Mouse (Mus musculus) induced T-regulatory cell, adult 2 months (primary cell): ENCODE data around the gene Unk.
"Not testable (repeated sequence)": the region's sequence is repeated elsewhere in the genome, so short reads cannot be mapped to it uniquely, and the experiment has no call there.

Experiments
- DNase-seq: peaks from one replicate; pipeline ENCODE4 v3.0.0-alpha.2; 2012; ENCODE audit warnings: low read depth

Unk gene

DNA sequence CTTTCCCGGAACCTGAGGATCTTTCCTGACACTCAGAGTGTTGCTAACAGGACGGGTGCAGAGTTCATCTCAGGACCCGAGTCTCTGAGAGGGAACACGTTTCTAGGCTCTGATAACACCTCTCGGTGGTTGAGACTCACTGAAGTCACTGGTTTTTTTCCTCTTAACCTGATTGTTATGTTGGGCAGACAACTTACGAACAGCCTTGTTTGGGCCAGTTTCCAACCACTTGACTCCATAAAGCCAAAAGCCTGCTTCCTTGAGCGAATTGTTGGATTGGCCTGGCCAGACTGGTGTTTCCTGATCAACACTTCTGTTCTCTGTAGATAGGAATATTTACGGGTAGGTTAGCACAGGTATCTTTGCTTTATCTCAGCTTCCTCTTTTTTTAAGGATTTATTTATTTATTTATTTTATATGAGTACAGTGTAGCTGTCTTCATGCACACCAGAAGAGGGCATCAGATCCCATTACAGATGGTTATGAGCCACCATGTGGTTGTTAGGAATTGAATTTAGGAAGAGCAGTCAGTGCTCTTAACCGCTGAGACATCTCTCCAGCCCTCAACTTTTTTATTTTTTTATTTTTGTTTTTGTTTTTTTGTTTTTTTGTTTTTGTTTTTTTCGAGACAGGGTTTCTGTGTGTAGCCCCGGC, 58.7 kb downstream of the Unk start:
- peak; percentile 23 for DNase-seq

DNA sequence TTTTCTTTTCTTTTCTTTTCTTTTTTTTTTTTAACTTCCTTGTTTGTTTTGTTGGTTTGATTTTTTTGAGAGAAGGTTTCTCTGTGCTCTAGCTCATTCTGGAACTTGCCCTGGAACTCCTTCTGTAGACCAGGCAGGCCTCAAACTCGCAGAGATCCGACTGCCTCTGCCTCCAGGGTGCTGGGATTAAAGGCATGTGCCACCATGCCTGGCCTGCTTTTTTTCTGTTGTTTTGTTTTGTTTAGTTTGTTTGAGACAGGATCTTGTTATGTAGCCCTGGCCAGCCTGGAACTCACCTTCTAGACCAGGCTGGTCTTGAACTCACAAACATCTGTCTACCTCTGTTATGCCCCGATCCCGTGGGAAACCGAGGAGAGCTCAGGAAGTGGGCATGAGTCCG, 59.4 kb downstream of the Unk start:
- no peak for DNase-seq

DNA sequence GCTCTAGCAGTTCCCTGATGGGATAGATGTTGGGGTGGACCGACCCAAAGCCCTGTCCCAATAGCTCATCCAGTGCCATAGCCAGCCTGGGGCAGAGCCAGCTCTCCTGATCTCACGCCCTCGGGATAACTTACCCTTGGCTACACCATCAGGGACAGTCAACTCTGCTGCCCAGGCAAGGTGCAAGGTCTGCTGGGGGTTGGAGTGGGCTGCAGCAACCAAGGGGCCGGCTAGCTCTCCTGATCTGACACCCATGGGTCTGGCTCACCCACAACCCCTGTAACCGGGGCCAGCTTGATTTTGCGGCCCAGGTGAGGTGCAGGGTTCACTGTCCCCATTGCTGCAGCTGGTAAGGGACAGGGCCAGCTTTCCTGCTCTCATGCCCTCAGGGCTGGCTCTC, 61.5 kb downstream of the Unk start:
- no peak for DNase-seq

DNA sequence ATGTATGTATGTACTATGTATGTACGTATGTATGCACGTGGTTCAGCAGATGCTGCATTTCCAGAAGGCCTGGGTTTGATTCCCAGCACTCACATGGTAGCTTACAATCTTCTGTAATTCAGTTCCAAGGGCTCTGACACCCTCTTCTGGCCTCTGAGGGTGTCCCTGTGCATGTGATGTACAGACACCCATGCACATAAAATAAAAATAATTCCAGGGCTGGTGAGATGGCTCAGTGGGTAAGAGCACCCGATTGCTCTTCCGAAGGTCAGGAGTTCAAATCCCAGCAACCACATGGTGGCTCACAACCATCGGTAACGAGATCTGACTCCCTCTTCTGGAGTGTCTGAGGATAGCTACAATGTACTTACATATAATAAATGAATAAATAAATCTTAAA, 62.8 kb downstream of the Unk start:
- DNase-seq = not testable (repeated sequence)

DNA sequence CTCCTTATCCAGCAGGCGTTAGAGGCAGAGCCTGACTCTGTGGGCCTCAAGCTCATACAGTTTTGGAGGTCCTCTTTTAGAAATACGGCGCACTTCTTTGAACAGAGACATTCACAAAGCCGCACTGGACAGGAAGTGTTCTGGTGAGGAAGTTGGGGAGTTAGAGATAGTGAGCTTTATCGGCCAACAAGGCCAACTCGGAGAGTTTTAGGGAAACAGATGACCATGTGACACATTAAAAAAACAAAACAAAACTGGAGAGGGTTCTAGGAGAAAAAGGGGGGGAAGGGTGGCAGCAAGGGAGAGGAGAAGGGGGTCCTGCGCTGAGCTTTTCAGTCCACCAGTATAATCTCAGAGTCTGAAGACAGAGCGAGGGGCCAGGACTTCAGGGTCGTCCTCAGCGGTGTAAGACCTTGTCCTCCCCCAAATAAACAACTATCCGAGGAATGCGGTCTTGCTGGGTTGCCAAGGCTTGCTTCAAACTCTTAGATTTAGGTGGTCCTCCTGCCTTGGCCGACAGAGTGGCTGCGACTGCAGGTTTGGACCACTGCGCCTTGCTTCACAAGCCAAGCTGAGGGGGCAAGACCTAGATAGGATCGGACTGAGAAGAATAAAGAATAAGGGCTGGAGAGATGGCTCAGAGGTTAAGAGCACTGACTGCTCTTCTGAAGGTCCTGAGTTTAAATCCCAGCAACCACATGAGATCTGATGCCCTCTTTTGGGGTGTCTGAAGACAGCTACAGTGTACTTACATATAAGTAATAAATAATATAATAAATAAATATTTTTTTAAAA, 63.8 kb downstream of the Unk start:
- no peak for DNase-seq

DNA sequence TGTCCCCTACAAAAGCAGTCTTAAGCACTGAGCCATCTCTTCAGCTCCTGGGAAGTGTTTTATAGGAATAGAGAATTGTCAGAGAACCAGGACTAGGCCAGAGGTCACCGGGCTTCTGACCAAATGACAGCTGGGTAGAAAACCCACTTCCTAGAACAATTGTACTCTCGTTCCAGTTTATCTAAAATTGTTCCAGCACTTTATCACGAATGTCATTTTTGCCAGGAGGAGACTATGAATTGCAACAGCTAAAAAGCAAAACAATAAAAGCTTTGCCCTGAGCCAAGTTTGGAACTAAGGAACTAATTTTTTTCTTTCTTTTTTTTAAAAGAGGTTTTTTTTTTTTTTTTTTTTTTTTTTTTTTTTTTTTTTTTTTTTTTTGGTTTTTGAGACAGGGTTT, 65.5 kb downstream of the Unk start:
- DNase-seq = no peak

DNA sequence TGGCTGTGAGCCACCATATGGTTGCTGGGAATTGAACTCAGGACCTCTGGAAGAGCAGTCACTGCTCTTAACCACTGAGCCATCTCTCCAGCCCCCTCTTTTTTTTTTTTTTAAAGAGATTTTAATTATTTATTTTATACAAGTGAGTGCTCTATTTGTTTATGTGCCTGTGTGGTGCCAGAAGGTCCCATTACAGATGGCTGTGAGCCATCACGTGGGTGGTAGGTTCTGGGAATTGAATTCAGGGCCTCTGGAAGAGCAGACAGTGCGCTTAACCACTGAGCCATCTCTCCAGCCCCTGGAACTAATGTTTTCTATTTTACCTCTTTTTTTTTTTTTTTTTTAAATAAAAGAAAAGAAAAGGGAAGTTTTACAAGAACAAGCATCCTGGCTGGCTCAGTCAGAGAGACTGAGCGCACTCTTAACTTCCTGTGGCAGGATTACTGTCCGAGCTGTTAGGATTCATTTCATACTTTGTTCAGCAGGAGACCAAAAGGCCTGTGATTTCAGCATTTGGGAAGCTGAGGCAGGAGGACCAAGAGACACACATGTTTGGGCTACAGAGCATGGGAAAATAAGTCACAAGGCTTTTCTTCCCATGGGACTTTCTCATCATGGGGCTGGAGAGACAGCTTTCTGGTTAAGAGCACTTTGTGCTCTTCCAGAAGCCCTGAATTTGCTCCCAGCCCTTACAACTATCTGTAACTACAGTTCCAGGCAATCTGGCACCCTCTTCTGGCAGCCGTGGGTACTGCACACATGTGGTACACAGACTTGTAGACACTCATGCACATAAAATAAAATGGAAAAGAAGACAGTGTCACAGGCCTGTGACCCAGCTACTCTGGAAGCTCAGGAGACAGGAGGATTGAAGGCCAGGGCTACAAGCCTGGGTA, 66.3 kb downstream of the Unk start:
- peak; percentile 77 for DNase-seq

DNA sequence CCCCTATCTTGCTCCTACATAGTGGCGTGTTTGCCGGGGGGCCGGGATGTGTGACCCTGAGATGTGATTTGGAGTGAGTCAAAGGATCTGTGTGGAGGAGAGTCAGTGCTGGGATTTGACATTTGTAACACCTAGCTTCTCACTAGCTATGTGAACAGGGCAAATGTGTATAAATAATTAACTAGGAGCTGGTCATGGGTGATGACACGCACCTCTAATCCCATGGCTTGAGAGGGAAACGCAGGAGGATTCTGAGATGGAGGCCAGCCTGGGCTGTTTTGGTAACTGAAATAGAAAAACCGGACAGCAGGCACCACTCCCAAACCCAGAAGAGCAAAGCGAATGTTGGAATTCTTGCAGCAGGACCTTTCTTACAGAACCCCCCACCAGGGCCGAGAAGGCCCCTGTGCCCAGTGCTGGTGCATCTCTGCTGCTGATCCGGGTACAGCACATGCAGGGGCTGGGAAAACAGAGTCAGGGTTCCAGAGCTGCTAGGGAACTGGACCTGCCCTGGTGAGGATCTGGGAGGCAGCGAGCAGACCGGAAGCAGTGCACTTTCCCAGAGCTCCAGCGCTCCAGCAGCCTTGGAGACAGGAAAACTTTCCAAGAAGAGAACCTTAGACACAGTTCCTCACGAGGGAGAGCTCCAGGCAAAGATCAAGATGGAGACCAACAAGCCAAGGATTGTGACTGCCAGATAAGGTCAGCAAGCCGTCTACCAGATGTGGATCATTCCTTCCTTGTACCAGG, 68.8 kb downstream of the Unk start:
- no peak for DNase-seq

DNA sequence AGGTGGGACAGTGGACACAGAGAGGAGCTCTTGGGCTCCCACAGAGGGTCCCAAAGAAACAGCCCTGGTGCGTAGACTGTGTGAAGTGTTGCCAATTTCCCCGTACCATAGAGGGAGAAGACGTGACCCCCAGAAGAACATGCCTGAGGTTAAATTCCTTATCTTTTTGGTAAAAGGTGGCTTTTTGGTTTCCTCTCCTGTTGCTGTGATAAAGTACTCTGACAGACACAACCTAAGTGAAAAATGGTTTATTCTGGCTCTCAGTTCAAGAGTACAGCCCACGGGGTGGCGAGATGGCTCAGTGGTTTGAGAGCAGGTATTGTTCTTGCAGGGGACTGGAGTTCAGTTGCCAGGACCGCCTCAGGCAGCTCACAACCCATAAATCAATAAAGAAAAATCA, 69.3 kb downstream of the Unk start:
- DNase-seq = no peak

DNA sequence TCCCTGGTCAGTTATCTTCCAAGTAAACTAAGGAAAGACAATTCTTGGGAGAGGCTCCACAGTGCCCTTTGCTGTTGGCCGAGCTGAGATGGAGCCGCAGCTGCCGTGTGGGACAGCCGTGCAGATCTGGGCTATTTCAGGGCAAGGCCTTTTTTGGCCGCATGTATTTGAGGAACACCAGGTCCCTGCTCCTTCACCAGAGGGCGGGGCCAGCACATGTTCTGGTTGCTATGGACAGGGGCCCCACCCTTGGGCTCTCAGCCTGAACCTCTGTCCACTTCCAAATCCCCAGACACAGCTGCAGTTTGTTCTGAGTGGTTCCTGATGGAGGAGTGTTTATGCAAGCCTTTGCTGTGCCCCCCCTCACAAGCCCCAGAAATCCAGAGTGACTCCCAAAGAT, 70.3 kb downstream of the Unk start:
- no peak for DNase-seq

DNA sequence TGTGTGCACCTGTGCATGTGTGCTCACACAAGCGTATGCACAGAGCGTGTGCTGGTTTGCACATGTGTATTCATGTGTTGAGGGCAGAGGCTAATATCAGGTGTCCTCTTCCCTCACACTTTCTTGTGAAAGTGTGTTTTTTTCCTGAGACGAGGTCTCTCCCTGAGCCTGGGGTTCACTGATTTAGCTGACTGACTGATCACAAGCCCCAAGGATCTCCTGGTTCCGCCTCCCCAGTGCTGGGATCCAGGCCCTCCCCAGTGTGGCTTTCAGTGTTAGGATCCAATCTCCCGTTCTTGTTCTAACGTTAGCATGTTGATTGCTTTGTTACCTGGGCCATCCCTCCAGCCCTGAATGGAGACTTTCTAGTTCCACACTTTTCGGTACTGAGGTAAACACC, 70.7 kb downstream of the Unk start:
- DNase-seq = no peak

DNA sequence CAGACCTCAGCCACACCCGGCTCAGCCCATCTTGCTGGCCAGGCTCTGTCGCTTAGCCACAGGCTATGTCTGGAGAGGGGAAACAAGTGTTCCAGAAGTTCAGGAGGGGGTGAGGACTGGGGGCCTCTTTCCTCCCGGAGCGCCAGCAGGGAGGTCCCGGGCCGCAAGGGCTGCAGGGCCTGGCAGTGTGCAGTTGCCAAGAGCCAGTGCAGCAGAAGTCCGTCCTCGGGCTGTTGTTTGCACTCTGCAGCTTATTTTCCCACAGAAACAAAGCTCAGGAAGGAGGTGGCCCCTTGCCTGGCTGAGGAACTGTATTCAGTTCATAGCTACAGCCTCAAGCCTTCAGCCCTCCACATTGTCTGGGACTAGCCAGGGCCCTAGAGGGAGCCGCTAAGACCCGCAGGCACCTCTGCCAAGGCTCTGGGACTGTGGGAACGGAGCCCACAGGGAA, 71.8 kb downstream of the Unk start:
- no peak for DNase-seq

DNA sequence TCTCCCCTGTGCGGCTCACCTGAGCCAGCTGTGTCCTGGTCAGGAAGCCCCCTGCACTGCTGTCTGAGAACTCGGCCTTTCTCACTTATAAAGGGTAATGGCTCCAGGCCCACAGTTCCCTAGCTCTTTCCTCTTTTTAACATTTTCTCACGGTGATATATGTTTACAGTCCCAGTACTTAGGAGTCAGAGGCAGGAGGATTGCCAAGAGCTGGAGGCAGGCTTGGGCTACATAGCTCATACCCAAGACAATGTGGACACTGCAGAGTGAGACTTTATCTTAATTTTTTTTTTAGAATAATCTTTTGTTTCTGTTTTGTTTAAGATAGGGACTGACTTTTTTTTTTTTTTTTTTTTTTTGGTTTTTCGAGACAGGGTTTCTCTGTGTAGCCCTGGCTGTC, 72.3 kb downstream of the Unk start:
- no peak for DNase-seq

DNA sequence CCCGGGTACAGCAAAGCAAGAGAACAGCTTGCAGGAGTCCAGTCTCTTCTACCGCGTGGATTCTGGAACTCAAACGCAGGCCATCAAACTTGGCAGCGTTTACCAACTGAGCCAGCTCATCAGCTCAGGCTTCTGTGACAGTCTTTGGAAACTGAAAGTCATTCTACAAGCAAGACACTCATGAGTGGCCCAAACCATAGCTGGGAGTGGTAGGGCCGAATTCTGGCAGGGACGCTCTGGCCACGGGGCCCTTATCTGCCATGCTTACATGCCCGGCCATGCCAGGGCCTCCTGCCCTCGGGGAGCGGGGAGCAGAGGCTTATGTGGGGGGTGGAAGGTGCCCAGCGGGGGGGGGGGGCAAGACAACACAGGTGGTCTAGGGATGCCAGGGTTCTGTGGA, 73.5 kb downstream of the Unk start:
- DNase-seq = no peak

DNA sequence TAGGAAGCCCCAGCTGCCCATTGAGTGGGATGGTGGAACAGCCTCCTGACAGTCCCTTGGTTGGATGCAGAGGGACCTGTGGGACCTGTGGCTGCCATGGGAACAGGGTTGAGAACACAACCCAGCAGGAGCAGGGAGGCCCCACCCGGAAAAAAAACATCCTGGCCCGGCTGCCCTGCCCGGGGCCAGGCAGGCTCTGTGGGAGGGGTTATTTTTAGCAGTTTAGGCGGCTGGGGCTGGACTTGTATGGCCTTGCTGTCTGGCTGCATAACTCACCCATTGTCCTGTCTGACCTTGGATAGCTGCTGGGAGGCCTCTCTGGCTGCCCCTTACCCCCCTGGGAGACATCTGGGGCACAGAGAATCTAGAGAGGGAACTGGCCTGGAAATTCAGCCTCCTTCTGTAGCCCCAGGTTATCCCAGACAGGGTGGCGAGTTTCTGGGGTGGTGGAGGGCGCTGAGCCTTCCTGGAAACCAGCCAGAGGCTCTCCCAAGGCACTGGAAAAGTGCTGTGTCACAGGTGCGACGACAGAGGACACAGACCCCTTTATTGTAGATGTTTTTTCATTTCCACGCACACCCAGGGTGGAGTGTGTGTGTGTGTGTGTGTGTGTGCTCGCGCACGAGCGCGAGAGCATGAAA, 74.0 kb downstream of the Unk start:
- DNase-seq = peak; percentile 38

DNA sequence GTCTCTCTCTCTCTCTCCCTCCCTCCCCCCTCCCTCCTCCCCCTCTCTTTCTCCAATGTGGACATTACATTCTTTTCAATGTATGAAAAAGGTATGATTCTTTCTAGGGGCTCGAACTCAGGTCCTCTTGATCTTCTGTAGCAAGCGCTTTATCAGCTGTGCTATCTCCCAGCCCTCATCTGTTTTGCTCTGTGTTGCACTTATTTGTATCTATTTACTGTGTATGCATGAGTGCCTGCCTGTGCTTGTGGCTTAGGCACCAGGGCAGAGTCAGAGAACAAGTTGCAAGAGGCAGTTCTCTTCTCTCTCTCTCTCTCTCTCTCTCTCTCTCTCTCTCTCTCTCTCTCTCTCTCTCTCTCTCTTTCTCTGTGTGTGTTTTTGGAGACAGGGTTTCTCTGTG, 74.9 kb downstream of the Unk start:
- DNase-seq = peak; percentile 33

DNA sequence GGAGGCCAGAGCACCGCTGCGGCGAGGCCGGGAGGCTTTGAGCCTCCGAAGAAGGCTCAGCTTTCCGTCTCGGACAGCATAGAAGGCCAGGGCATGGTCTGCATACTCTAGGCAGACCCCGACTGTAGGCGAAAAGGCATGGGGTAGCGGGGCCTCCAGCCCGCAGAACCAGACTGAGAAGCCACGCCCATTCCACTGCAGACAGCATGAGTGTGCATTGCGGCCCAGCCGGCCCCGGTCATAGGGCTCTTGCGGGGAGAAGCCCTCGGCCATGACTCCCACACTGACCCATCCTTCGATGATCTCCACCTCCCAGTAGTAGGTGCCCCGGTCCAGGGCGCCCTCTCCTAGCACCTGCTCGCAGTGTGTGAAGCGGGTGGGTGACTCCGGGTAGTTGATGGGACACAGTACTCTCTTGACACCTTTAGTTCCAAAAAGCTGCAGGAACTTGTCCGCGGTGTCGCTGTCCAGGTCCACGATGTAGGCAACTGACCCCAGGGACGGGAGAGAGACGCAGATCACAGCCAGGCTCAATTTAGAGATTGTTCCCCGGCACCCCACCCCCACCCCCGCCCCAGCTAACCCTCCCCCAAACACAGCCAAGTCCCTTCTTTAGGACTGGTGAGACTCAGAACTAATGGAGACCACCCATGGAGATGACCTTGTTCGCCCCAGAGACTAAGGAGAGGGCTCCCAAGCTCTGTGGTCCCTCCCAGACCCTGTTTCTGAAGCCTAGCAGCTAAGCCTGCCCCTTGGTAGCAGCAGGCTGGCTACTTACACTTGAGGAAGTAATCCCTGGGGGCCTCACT, 76.2 kb downstream of the Unk start:
- no peak for DNase-seq

DNA sequence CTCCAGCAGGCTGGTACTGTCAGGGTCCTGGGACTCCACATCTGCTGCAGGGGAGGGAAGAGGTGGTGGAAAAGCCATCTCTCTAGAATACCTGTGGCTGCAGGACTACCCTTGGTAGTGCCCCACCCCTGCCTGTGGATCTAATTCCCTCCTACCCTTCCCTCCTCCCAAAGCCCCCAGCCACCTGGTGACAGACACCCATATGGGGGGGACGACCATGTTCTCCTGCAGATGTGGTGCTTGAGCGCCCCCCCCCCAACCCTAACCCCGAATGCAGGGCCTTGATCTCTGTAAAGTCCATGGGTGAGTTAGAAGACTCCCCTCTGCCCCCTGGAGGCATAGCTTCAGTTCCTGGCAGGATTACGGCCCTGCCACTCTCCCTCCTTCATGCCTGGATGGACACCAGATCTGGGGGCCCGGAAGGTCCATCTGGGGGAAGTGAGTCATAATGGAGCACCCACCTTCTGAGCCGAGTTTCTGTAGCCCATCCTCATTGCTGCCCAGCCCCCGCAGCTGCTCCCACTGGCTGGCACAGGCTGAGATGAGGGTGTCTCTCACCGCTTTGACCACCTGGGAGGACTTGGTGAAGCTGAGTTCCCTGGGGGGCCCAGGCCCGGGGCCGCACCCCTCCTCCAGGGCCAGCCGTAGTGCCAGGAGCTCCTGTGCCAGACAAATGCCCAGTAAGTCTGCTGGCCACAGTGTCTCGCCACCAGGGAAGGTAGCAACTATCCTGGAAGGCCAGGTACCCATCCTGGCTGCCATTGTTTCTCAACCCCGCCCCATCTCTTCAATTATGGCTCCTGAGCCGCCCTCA, 77.0 kb downstream of the Unk start:
- DNase-seq = no peak

DNA sequence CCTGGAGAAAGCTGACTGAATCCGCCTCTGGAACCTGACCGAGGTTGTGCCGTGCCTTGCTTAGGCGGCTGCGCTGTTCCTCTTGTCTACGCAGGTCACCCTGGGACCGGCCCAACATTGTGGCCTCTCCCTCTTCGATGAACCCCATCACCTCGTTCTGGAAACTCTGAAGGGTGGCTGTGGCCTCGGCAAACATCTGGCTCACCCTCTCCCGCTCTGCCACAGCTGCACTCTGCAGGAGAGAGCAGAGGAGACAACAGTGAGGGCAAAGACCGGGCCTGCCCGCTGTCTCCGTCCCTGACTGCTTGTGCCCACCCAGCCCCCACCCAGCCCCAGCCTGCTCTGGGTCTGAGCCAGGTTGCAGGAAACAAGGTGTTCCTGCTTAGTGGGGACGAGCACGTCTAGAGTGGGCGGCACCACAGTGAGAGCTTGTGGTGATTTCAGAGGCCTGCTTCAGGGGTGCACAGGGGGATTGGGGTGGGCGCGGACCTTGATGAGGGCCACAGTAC, 77.7 kb downstream of the Unk start:
- DNase-seq = no peak
